Mouse (Mus musculus) limb, embryonic 13.5 days (tissue): ENCODE results near the gene Galnt13. TPM values are rescaled to one million over a fixed set of nuclear protein-coding genes. Genes with fewer than 3 reads are reported as not detected.
"Not testable (repeated sequence)": the region's sequence is repeated elsewhere in the genome, so short reads cannot be mapped to it uniquely, and the experiment has no call there.

Source experiments
- ATAC-seq: fragments of 200-750 bp; cut with Nextera tagmentation; 2 replicates; pipeline ENCODE4 v1.8.0; 2017; ENCODE audit warnings: low read depth, moderate number of reproducible peaks, moderate TSS enrichment; ENCODE audit not compliant: low FRiP score
- H3K27ac ChIP-seq: fragments of 300-500 bp; sonication (generic); 2 replicates; pipeline ENCODE4 v1.5.1; 2015; ENCODE audit warnings: inconsistent platforms, mild to moderate bottlenecking, moderate library complexity
- H3K27me3 ChIP-seq: fragments of 300-500 bp; sonication (generic); 2 replicates; pipeline ENCODE4 v1.6.1; 2015; ENCODE audit warnings: mild to moderate bottlenecking, inconsistent platforms
- H3K36me3 ChIP-seq: fragments of 300-500 bp; sonication (generic); 2 replicates; pipeline ENCODE4 v1.6.1; 2015; ENCODE audit warnings: inconsistent platforms, mild to moderate bottlenecking, moderate library complexity
- H3K4me1 ChIP-seq: fragments of 300-500 bp; sonication (generic); 2 replicates; pipeline ENCODE4 v1.6.1; 2015; ENCODE audit warnings: inconsistent platforms
- H3K4me2 ChIP-seq: fragments of 300-500 bp; sonication (generic); replicated peaks from 2 replicates; pipeline ENCODE4 v1.6.1; 2015; ENCODE audit warnings: inconsistent platforms, mild to moderate bottlenecking, moderate library complexity
- H3K4me3 ChIP-seq: fragments of 300-500 bp; sonication (generic); 2 replicates; pipeline ENCODE4 v1.5.1; 2015; ENCODE audit warnings: moderate library complexity, mild to moderate bottlenecking, inconsistent platforms
- H3K9ac ChIP-seq: fragments of 300-500 bp; sonication (generic); 2 replicates; pipeline ENCODE4 v1.6.1; 2015; ENCODE audit warnings: mild to moderate bottlenecking, inconsistent platforms
- H3K9me3 ChIP-seq: fragments of 300-500 bp; sonication (generic); 2 replicates; pipeline ENCODE4 v1.6.1; 2016; ENCODE audit warnings: inconsistent platforms
- whole genome bisulfite sequencing: fragments of 180-500 bp; shearing (Covaris S2); methylation state at CpG from one replicate; pipeline ENCODE4 v1.1.7; 2015; 5-methylcytosine and 5-hydroxymethylcytosine counted together
- polyA plus RNA-seq: library from polyadenylated mRNA; unstranded; fragments of >200 nt; fragmentation: Nextera tagmentation; extraction: Ambion mirVana; gene quantifications from 2 replicates; pipeline ENCODE4 v1.2.1, GENCODE M21; 2015

Galnt13 gene
- polyA plus RNA-seq, 1 experiment from 2014 or later: 1.6 TPM

- no peak overlapping the region for H3K27ac ChIP-seq
- H3K36me3 ChIP-seq: no peaks in the 10 kb centered on the region
- no peak overlapping the region for H3K4me3 ChIP-seq
- H3K4me1 ChIP-seq: no peaks in the 10 kb centered on the region
- H3K27me3 ChIP-seq: no peaks in the 10 kb centered on the region
- no peak overlapping the region for H3K9ac ChIP-seq
- ATAC-seq: 0 out of 2 replicates have a peak, but pooled peaks have one; percentile 28
- no peak overlapping the region for H3K4me2 ChIP-seq
- no peaks in the 10 kb centered on the region for H3K9me3 ChIP-seq
Observed at GRCm38 (mm10) chr2:54938075-54938474, 502.0 kb downstream of the Galnt13 start.

- no peak overlapping the region for H3K4me3 ChIP-seq
- no peak overlapping the region for H3K9ac ChIP-seq
- no peaks in the 10 kb centered on the region for H3K4me1 ChIP-seq
- 96% methylated on average over 1 of the region's 1 CpGs for WGBS
- ATAC-seq: no peak
- H3K27me3 ChIP-seq: no peaks in the 10 kb centered on the region
- no peaks in the 10 kb centered on the region for H3K36me3 ChIP-seq
- H3K27ac ChIP-seq: no peak overlapping the region
- no peaks in the 10 kb centered on the region for H3K9me3 ChIP-seq
- no peak overlapping the region for H3K4me2 ChIP-seq
Observed at GRCm38 (mm10) chr2:54943386-54943785, 507.3 kb downstream of the Galnt13 start.

- no peak overlapping the region for H3K4me3 ChIP-seq
- H3K4me2 ChIP-seq: no peak overlapping the region
- no peak overlapping the region for H3K9ac ChIP-seq
- 87% methylated on average over 1 of the region's 1 CpGs for WGBS
- no peaks in the 10 kb centered on the region for H3K27me3 ChIP-seq
- no peaks in the 10 kb centered on the region for H3K4me1 ChIP-seq
- H3K36me3 ChIP-seq: no peaks in the 10 kb centered on the region
- no peaks in the 10 kb centered on the region for H3K9me3 ChIP-seq
- ATAC-seq: no peak
- H3K27ac ChIP-seq: no peak overlapping the region
Observed at GRCm38 (mm10) chr2:54983839-54984238, 547.7 kb downstream of the Galnt13 start.

- not testable (repeated sequence) for H3K9ac ChIP-seq, H3K27ac ChIP-seq, H3K4me2 ChIP-seq, H3K9me3 ChIP-seq, H3K27me3 ChIP-seq, H3K4me1 ChIP-seq, ATAC-seq, H3K4me3 ChIP-seq, H3K36me3 ChIP-seq
- no CpG with 5 or more reads among the region's 5 CpGs for WGBS
Observed at GRCm38 (mm10) chr2:55022539-55022938, 586.4 kb downstream of the Galnt13 start.

GRCm38 (mm10) chr2:55034610-55035009 lies 598.5 kb downstream of the Galnt13 start:
- no peak for ATAC-seq
- WGBS: 57% methylated on average over 3 of the region's 3 CpGs
- Histone ChIP-seq H3K27ac (no peak overlapping the region), H3K9ac (no peak overlapping the region), H3K9me3 (no peaks in the 10 kb centered on the region), H3K27me3 (no peaks in the 10 kb centered on the region), H3K36me3 (no peaks in the 10 kb centered on the region), H3K4me3 (no peak overlapping the region), H3K4me1 (no peaks in the 10 kb centered on the region), H3K4me2 (no peak overlapping the region)

- H3K36me3 ChIP-seq: no peaks in the 10 kb centered on the region
- no peaks in the 10 kb centered on the region for H3K9me3 ChIP-seq
- no peak overlapping the region for H3K4me3 ChIP-seq
- no peak overlapping the region for H3K9ac ChIP-seq
- H3K27ac ChIP-seq: no peak overlapping the region
- H3K4me2 ChIP-seq: no peak overlapping the region
- no peaks in the 10 kb centered on the region for H3K4me1 ChIP-seq
- no peaks in the 10 kb centered on the region for H3K27me3 ChIP-seq
- 64% methylated on average over 7 of the region's 7 CpGs for WGBS
- ATAC-seq: no peak
Observed at GRCm38 (mm10) chr2:55065469-55066315, 629.6 kb downstream of the Galnt13 start.

GRCm38 (mm10) chr2:55085580-55085979 lies 649.5 kb downstream of the Galnt13 start:
- Histone ChIP-seq H3K36me3 (no peaks in the 10 kb centered on the region), H3K4me3 (no peak overlapping the region), H3K9ac (no peak overlapping the region), H3K9me3 (no peaks in the 10 kb centered on the region), H3K27ac (no peak overlapping the region), H3K27me3 (no peaks in the 10 kb centered on the region), H3K4me2 (no peak overlapping the region), H3K4me1 (no peaks in the 10 kb centered on the region)
- WGBS: 89% methylated on average over 2 of the region's 2 CpGs
- ATAC-seq: no peak

GRCm38 (mm10) chr2:55088034-55088433 lies 651.9 kb downstream of the Galnt13 start:
- H3K9ac ChIP-seq: no peak overlapping the region
- H3K36me3 ChIP-seq: no peaks in the 10 kb centered on the region
- H3K4me2 ChIP-seq: no peak overlapping the region
- no peaks in the 10 kb centered on the region for H3K9me3 ChIP-seq
- 92% methylated on average over 1 of the region's 1 CpGs for WGBS
- H3K4me3 ChIP-seq: no peak overlapping the region
- no peak for ATAC-seq
- no peak overlapping the region for H3K27ac ChIP-seq
- no peaks in the 10 kb centered on the region for H3K27me3 ChIP-seq
- no peaks in the 10 kb centered on the region for H3K4me1 ChIP-seq

GRCm38 (mm10) chr2:55090332-55090731 lies 654.2 kb downstream of the Galnt13 start:
- Histone ChIP-seq H3K4me1 (no peaks in the 10 kb centered on the region), H3K9me3 (no peaks in the 10 kb centered on the region), H3K27ac (no peak overlapping the region), H3K9ac (no peak overlapping the region), H3K27me3 (no peaks in the 10 kb centered on the region), H3K36me3 (no peaks in the 10 kb centered on the region), H3K4me3 (no peak overlapping the region), H3K4me2 (no peak overlapping the region)
- ATAC-seq: no peak
- 17% methylated on average over 3 of the region's 3 CpGs for WGBS

GRCm38 (mm10) chr2:55091495-55091894 lies 655.4 kb downstream of the Galnt13 start:
- WGBS: 76% methylated on average over 4 of the region's 4 CpGs
- ATAC-seq: no peak
- no peak overlapping the region for H3K9ac ChIP-seq

GRCm38 (mm10) chr2:55099100-55099499 lies 663.0 kb downstream of the Galnt13 start:
- Histone ChIP-seq H3K27ac (no peak overlapping the region), H3K4me2 (no peak overlapping the region), H3K36me3 (no peaks in the 10 kb centered on the region), H3K27me3 (no peaks in the 10 kb centered on the region), H3K4me1 (no peaks in the 10 kb centered on the region), H3K4me3 (no peak overlapping the region), H3K9ac (no peak overlapping the region), H3K9me3 (no peaks in the 10 kb centered on the region)
- 86% methylated on average over 1 of the region's 1 CpGs for WGBS
- ATAC-seq: no peak

More at GRCm38 (mm10) chr2:55091495-55091894, 655.4 kb downstream of the Galnt13 start:
- Histone ChIP-seq H3K36me3 (no peaks in the 10 kb centered on the region), H3K4me3 (no peak overlapping the region), H3K4me2 (no peak overlapping the region), H3K4me1 (no peaks in the 10 kb centered on the region), H3K27me3 (no peaks in the 10 kb centered on the region), H3K9me3 (no peaks in the 10 kb centered on the region), H3K27ac (no peak overlapping the region)

- Histone ChIP-seq H3K36me3 (no peaks in the 10 kb centered on the region), H3K27me3 (no peaks in the 10 kb centered on the region), H3K4me2 (no peak overlapping the region), H3K4me1 (no peaks in the 10 kb centered on the region), H3K9ac (no peak overlapping the region), H3K27ac (no peak overlapping the region), H3K4me3 (no peak overlapping the region), H3K9me3 (no peaks in the 10 kb centered on the region)
- WGBS: 65% methylated on average over 5 of the region's 5 CpGs
- ATAC-seq: no peak
Observed at GRCm38 (mm10) chr2:55101279-55101678, 665.2 kb downstream of the Galnt13 start.

- no peak for ATAC-seq
- no peaks in the 10 kb centered on the region for H3K36me3 ChIP-seq
- WGBS: 97% methylated on average over 5 of the region's 5 CpGs
Observed at GRCm38 (mm10) chr2:55103521-55103920, 667.4 kb downstream of the Galnt13 start.

More at GRCm38 (mm10) chr2:55103521-55103920, 667.4 kb downstream of the Galnt13 start:
- H3K4me1 ChIP-seq: no peaks in the 10 kb centered on the region
- no peaks in the 10 kb centered on the region for H3K27me3 ChIP-seq
- no peak overlapping the region for H3K27ac ChIP-seq
- no peaks in the 10 kb centered on the region for H3K9me3 ChIP-seq
- H3K4me2 ChIP-seq: no peak overlapping the region
- H3K9ac ChIP-seq: no peak overlapping the region
- no peak overlapping the region for H3K4me3 ChIP-seq
